ENCODE assay signal across 8 mouse cellular contexts in genomic region chr2:122764526-122764925, GRCm38 (mm10). TPM values are rescaled to one million over a fixed set of nuclear protein-coding genes. Genes with fewer than 3 reads are reported as not detected.
A peak's percentile ranks its signal among the peaks of the same experiment; 100 is the strongest.
DNase-seq lines count a peak whose midpoint lies in the region; ATAC-seq and TF ChIP-seq lines count a peak whose summit lies in the region.

No protein-coding gene starts in this region.

- no peaks in the 10 kb centered on the region for H3K9me3 ChIP-seq in heart, embryonic 13.5 days
- H3K9me3 ChIP-seq in midbrain, embryonic 12.5 days = no peaks in the 10 kb centered on the region
- no peaks in the 10 kb centered on the region for H3K9me3 ChIP-seq in midbrain, embryonic 13.5 days
- H3K9me3 ChIP-seq in limb, embryonic 14.5 days (ENCODE audit: control insufficient read depth, low read length) = no peaks in the 10 kb centered on the region

- no peaks in the 10 kb centered on the region for H3K36me3 ChIP-seq in heart, embryonic 13.5 days
- no peaks in the 10 kb centered on the region for H3K36me3 ChIP-seq in midbrain, embryonic 12.5 days
- no peaks in the 10 kb centered on the region for H3K36me3 ChIP-seq in midbrain, embryonic 13.5 days
- no peaks in the 10 kb centered on the region for H3K36me3 ChIP-seq in limb, embryonic 14.5 days (ENCODE audit: control insufficient read depth, insufficient read depth, low read length)

- peak overlapping the region; percentile 63 for H3K4me3 ChIP-seq in heart, embryonic 13.5 days
- no peak overlapping the region for H3K4me3 ChIP-seq in midbrain, embryonic 12.5 days
- H3K4me3 ChIP-seq in midbrain, embryonic 13.5 days (replicated peaks) = no peak overlapping the region
- peak overlapping the region; percentile 44 for H3K4me3 ChIP-seq in limb, embryonic 14.5 days (replicated peaks; ENCODE audit: low read length)

- peaks cover 31% of the 10 kb centered on the region for H3K27me3 ChIP-seq in heart, embryonic 13.5 days (replicated peaks)
- H3K27me3 ChIP-seq in midbrain, embryonic 12.5 days = peaks cover 40% of the 10 kb centered on the region
- H3K27me3 ChIP-seq in midbrain, embryonic 13.5 days = peaks cover 31% of the 10 kb centered on the region
- peaks cover 12% of the 10 kb centered on the region for H3K27me3 ChIP-seq in limb, embryonic 14.5 days (ENCODE audit: control insufficient read depth, insufficient read depth, low read length)

- H3K4me1 ChIP-seq in heart, embryonic 13.5 days = peaks cover 4% of the 10 kb centered on the region
- peaks cover 7% of the 10 kb centered on the region; the same call in 1 of the 2 replicates for H3K4me1 ChIP-seq in midbrain, embryonic 12.5 days
- H3K4me1 ChIP-seq in midbrain, embryonic 13.5 days (replicated peaks) = peaks cover 9% of the 10 kb centered on the region
- 0 out of 2 replicates have a peak, but pooled peaks cover 3% of the 10 kb centered on the region for H3K4me1 ChIP-seq in limb, embryonic 14.5 days (ENCODE audit: control insufficient read depth, insufficient read depth, low read length)

- no peak for ATAC-seq in heart, embryonic 13.5 days (ENCODE audit: extremely low read depth, insufficient number of reproducible peaks, low FRiP score, low TSS enrichment)
- ATAC-seq in midbrain, embryonic 12.5 days (ENCODE audit: low FRiP score, low read depth) = no peak
- ATAC-seq in midbrain, embryonic 13.5 days = no peak
- no peak for ATAC-seq in limb, embryonic 14.5 days (ENCODE audit: low FRiP score, low read depth)
- ATAC-seq in monocyte, adult 5-6 weeks (replicated peaks; ENCODE audit: insufficient number of reproducible peaks, low FRiP score, low TSS enrichment, poor library complexity, severe bottlenecking) = no peak

- no peak overlapping the region for H3K27ac ChIP-seq in heart, embryonic 13.5 days (replicated peaks)
- H3K27ac ChIP-seq in midbrain, embryonic 12.5 days (replicated peaks) = no peak overlapping the region
- H3K27ac ChIP-seq in midbrain, embryonic 13.5 days = no peak overlapping the region
- H3K27ac ChIP-seq in limb, embryonic 14.5 days (replicated peaks; ENCODE audit: low read depth, low read length) = no peak overlapping the region

- H3K4me2 ChIP-seq in heart, embryonic 13.5 days = peak overlapping the region; percentile 93
- H3K4me2 ChIP-seq in midbrain, embryonic 12.5 days (replicated peaks) = peak overlapping the region; percentile 90; the same call in 1 of the 2 replicates
- H3K4me2 ChIP-seq in midbrain, embryonic 13.5 days (replicated peaks) = no peak overlapping the region
- H3K4me2 ChIP-seq in limb, embryonic 14.5 days (replicated peaks; ENCODE audit: low read depth, low read length, severe bottlenecking) = peak overlapping the region; percentile 83

- WGBS in heart, embryonic 13.5 days = 56% methylated on average over 6 of the region's 6 CpGs
- 51% methylated on average over 6 of the region's 6 CpGs for WGBS in midbrain, embryonic 12.5 days
- WGBS in midbrain, embryonic 13.5 days = 47% methylated on average over 6 of the region's 6 CpGs
- 47% methylated on average over 6 of the region's 6 CpGs for WGBS in limb, embryonic 14.5 days

- H3K9ac ChIP-seq in heart, embryonic 13.5 days = no peak overlapping the region; the same call in 1 of the 2 replicates
- no peak overlapping the region for H3K9ac ChIP-seq in midbrain, embryonic 12.5 days (replicated peaks)
- no peak overlapping the region for H3K9ac ChIP-seq in midbrain, embryonic 13.5 days (replicated peaks)
- H3K9ac ChIP-seq in limb, embryonic 14.5 days (ENCODE audit: low read depth, low read length, severe bottlenecking) = no peak overlapping the region

- intact Hi-C loops in heart, postnatal 25 days (cut with DNase I) = no loop called here

- no peak for TF ChIP-seq POLR2A in limb, embryonic 14.5 days (IDR thresholded peaks at IDR 0.05; ENCODE audit: borderline replicate concordance, extremely low read depth, insufficient read depth, insufficient read length)

- DNase-seq in heart, postnatal 25 days (ENCODE audit: low spot score) = no peak
- no peak for DNase-seq in limb, embryonic 14.5 days (ENCODE audit: low spot score)
- DNase-seq in thymus, postnatal 25 days = peak; percentile 17
- DNase-seq in ovary, postnatal 10 days (ENCODE audit: low spot score) = no peak

RNA-seq across cellular contexts. Expression of gene Sqor, which starts 0.5 kb away (rescaled TPM):
- polyA plus RNA-seq in heart, embryonic 13.5 days (2015; fragmentation: Nextera tagmentation; extraction: Ambion mirVana) = 4.9 and 5.5 TPM in 2 replicates
- 10 to 100 TPM; 24.9 to 25.6 TPM for total RNA-seq in heart, postnatal 25 days (2021)
- 3.4 and 3.6 TPM in 2 replicates for polyA plus RNA-seq in midbrain, embryonic 12.5 days (2016; fragmentation: Nextera tagmentation; extraction: Ambion mirVana)
- polyA plus RNA-seq in midbrain, embryonic 13.5 days (2015; fragmentation: Nextera tagmentation; extraction: Ambion mirVana) = 2.6 and 3.4 TPM in 2 replicates
- 3.6 and 4.1 TPM in 2 replicates for polyA plus RNA-seq in limb, embryonic 14.5 days (2012; rRNA removed)
- polyA plus RNA-seq in limb, embryonic 14.5 days (2014; fragmentation: Nextera tagmentation; extraction: Ambion mirVana) = 5.7 and 7.7 TPM in 2 replicates
- total RNA-seq in monocyte, adult 5-6 weeks (2017) = 82.6 to 132 TPM (median 121 TPM) in 3 replicates

RNA-seq across cellular contexts. Expression of gene Bloc1s6, which starts 26.2 kb away (rescaled TPM):
- polyA plus RNA-seq in heart, embryonic 13.5 days (2015; fragmentation: Nextera tagmentation; extraction: Ambion mirVana) = 32.2 and 35.8 TPM in 2 replicates
- 10 to 100 TPM; 20.6 to 23.0 TPM for total RNA-seq in heart, postnatal 25 days (2021)
- polyA plus RNA-seq in midbrain, embryonic 12.5 days (2016; fragmentation: Nextera tagmentation; extraction: Ambion mirVana) = 74.2 and 78.7 TPM in 2 replicates
- polyA plus RNA-seq in midbrain, embryonic 13.5 days (2015; fragmentation: Nextera tagmentation; extraction: Ambion mirVana) = 94.4 and 105 TPM in 2 replicates
- polyA plus RNA-seq in limb, embryonic 14.5 days (2012; rRNA removed) = 38.5 and 52.4 TPM in 2 replicates
- polyA plus RNA-seq in limb, embryonic 14.5 days (2014; fragmentation: Nextera tagmentation; extraction: Ambion mirVana) = 40.6 and 43.6 TPM in 2 replicates
- total RNA-seq in monocyte, adult 5-6 weeks (2017) = 20.4 to 28.0 TPM (median 27.2 TPM) in 3 replicates

Comparison
In these comparisons a context has a peak if more than half of its experiments do, and no peak if none do; other contexts are left out.
1. H3K4me3 ChIP-seq: peak in heart, embryonic 13.5 days (single experiment) and limb, embryonic 14.5 days (single experiment); none in midbrain, embryonic 12.5 days (single experiment) and midbrain, embryonic 13.5 days (single experiment).